Mouse (Mus musculus) common myeloid progenitor, adult 5-6 weeks (primary cell): ENCODE results near the gene Ccdc162. TPM values are rescaled to one million over a fixed set of nuclear protein-coding genes. Genes with fewer than 3 reads are reported as not detected.
A peak's percentile ranks its signal among the peaks of the same experiment; 100 is the strongest.

Experiments
- ATAC-seq: replicated peaks from 2 replicates; pipeline ENCODE4 v1.8.0; 2016; ENCODE audit warnings: low read depth, mild to moderate bottlenecking, moderate TSS enrichment, inconsistent platforms; ENCODE audit not compliant: poor library complexity, severe bottlenecking
- total RNA-seq: library from RNA; stranded (forward); fragments of 200-1000, 187-1606 nt; gene quantifications from 2 replicates; pipeline ENCODE4 v1.2.3, GENCODE M21; 2017

Ccdc162 gene
- total RNA-seq, 1 experiment from 2014 or later = not detected

- no peak for ATAC-seq
These were observed 169.9 kb downstream of the Ccdc162 start for GRCm38 (mm10) chr10:41546396-41547165.

GRCm38 (mm10) chr10:41545224-41545755 is 171.1 kb downstream of the Ccdc162 start:
- no peak for ATAC-seq

- peak; percentile 79 for ATAC-seq
These were observed 171.8 kb downstream of the Ccdc162 start for GRCm38 (mm10) chr10:41544481-41545190.

GRCm38 (mm10) chr10:41543844-41544243 is 172.6 kb downstream of the Ccdc162 start:
- ATAC-seq = no peak

GRCm38 (mm10) chr10:41543439-41543838 is 173.0 kb downstream of the Ccdc162 start:
- no peak for ATAC-seq

- ATAC-seq = no peak
These were observed 174.4 kb downstream of the Ccdc162 start for GRCm38 (mm10) chr10:41542057-41542456.

- ATAC-seq = no peak
These were observed 177.4 kb downstream of the Ccdc162 start for GRCm38 (mm10) chr10:41538986-41539385.

GRCm38 (mm10) chr10:41537983-41538330 is 178.5 kb downstream of the Ccdc162 start:
- ATAC-seq = no peak

- no peak for ATAC-seq
These were observed 179.0 kb downstream of the Ccdc162 start for GRCm38 (mm10) chr10:41537226-41537982.

GRCm38 (mm10) chr10:41536714-41537113 is 179.7 kb downstream of the Ccdc162 start:
- ATAC-seq = no peak

GRCm38 (mm10) chr10:41535991-41536390 is 180.4 kb downstream of the Ccdc162 start:
- ATAC-seq = no peak

GRCm38 (mm10) chr10:41529972-41530371 is 186.5 kb downstream of the Ccdc162 start:
- ATAC-seq = peak; percentile 76

- no peak for ATAC-seq
These were observed 190.7 kb downstream of the Ccdc162 start for GRCm38 (mm10) chr10:41525696-41526095.

GRCm38 (mm10) chr10:41523386-41523785 is 193.0 kb downstream of the Ccdc162 start:
- ATAC-seq = no peak

- no peak for ATAC-seq
These were observed 196.1 kb downstream of the Ccdc162 start for GRCm38 (mm10) chr10:41520410-41520673.

- ATAC-seq = 0 out of 2 replicates have a peak, but pooled peaks have one; percentile 7
These were observed 196.6 kb downstream of the Ccdc162 start for GRCm38 (mm10) chr10:41519640-41520409.

- peak; percentile 72 for ATAC-seq
These were observed 197.3 kb downstream of the Ccdc162 start, which contains the start of gene Cd164 for GRCm38 (mm10) chr10:41518981-41519618. Gene Cd164, plus strand, starts transcription at chr10:41519414.

- peak; percentile 59 for ATAC-seq
These were observed 197.9 kb downstream of the Ccdc162 start for GRCm38 (mm10) chr10:41518508-41518980.

- ATAC-seq = no peak
These were observed 201.5 kb downstream of the Ccdc162 start for GRCm38 (mm10) chr10:41514921-41515320.
